Mouse (Mus musculus) limb, embryonic 14.5 days (tissue): ENCODE results near the gene Gpr1. TPM values are rescaled to one million over a fixed set of nuclear protein-coding genes. Genes with fewer than 3 reads are reported as not detected.

Experiments used
- ATAC-seq: fragments of 200-750 bp; cut with Nextera tagmentation; 2 replicates; pipeline ENCODE4 v1.8.0; 2017; ENCODE audit warnings: low read depth, moderate number of reproducible peaks, moderate TSS enrichment; ENCODE audit not compliant: low FRiP score
- DNase-seq: peaks from one replicate; pipeline ENCODE4 v3.0.0-alpha.2; 2015; ENCODE audit warnings: low spot score
- H3K27ac ChIP-seq: fragments of 300-500 bp; sonication (generic); replicated peaks from 2 replicates; pipeline ENCODE4 v1.5.1; 2014; ENCODE audit warnings: low read depth, mild to moderate bottlenecking, low read length, moderate library complexity, mixed read lengths
- H3K27me3 ChIP-seq: fragments of 300-500 bp; sonication (generic); 2 replicates; pipeline ENCODE4 v1.6.1; 2014; ENCODE audit warnings: low read length, mixed read lengths; ENCODE audit not compliant: control insufficient read depth, insufficient read depth
- H3K36me3 ChIP-seq: fragments of 300-500 bp; sonication (generic); 2 replicates; pipeline ENCODE4 v1.6.1; 2014; ENCODE audit warnings: mild to moderate bottlenecking, low read length, moderate library complexity, mixed read lengths; ENCODE audit not compliant: control insufficient read depth, insufficient read depth
- H3K4me1 ChIP-seq: fragments of 300-500 bp; sonication (generic); 2 replicates; pipeline ENCODE4 v1.6.1; 2014; ENCODE audit warnings: antibody characterized with exemption, low read length, mixed read lengths; ENCODE audit not compliant: control insufficient read depth, insufficient read depth
- H3K4me2 ChIP-seq: fragments of 300-500 bp; sonication (generic); replicated peaks from 2 replicates; pipeline ENCODE4 v1.6.1; 2014; ENCODE audit warnings: low read depth, mild to moderate bottlenecking, low read length, moderate library complexity; ENCODE audit not compliant: severe bottlenecking
- H3K4me3 ChIP-seq: fragments of 300-500 bp; sonication (generic); replicated peaks from 2 replicates; pipeline ENCODE4 v1.5.1; 2014; ENCODE audit warnings: low read length
- H3K9ac ChIP-seq: fragments of 300-500 bp; sonication (generic); 2 replicates; pipeline ENCODE4 v1.6.1; 2014; ENCODE audit warnings: mild to moderate bottlenecking, low read depth, low read length, moderate library complexity; ENCODE audit not compliant: severe bottlenecking
- H3K9me3 ChIP-seq: fragments of 300-500 bp; sonication (generic); 2 replicates; pipeline ENCODE4 v1.6.1; 2016; ENCODE audit warnings: low read length; ENCODE audit not compliant: control insufficient read depth
- POLR2A ChIP-seq: fragments of 200-500 bp; IDR thresholded peaks from 2 replicates; pipeline ENCODE4 v1.8.0; 2012; ENCODE audit warnings: inconsistent platforms, mild to moderate bottlenecking, moderate library complexity, borderline replicate concordance; ENCODE audit not compliant: insufficient read depth, insufficient read length; ENCODE audit errors: extremely low read depth
- WGBS: fragments of 180-500 bp; shearing (Covaris S2); extraction: QIAGEN DNeasy Blood & Tissue Kit; methylation state at CpG from one replicate; pipeline ENCODE4 v1.1.7; 2014; 5-methylcytosine and 5-hydroxymethylcytosine counted together
- polyA plus RNA-seq, 2 experiments: library from polyadenylated mRNA; depleted of rRNA in 1 of 2; stranded (reverse) in 1 of 2; unstranded in 1 of 2; fragments of >200 nt; fragmentation: Nextera tagmentation in 1 of 2; extraction: Ambion mirVana in 1 of 2; gene quantifications; 2 replicates each; pipeline versions ENCODE4 v1.2.1 to v1.2.3; 2012 to 2014

Gene Gpr1
- polyA plus RNA-seq, 2 experiments: 0.29 to 0.34 TPM

GRCm38 (mm10) chr1:63259271-63259830, 45.0 kb upstream of the Gpr1 start:
- H3K27ac ChIP-seq: no peak overlapping the region
- H3K9me3 ChIP-seq: no peaks in the 10 kb centered on the region
- no peak overlapping the region for H3K4me2 ChIP-seq
- H3K9ac ChIP-seq: no peak overlapping the region
- 43% methylated on average over 11 of the region's 11 CpGs for WGBS
- no peaks in the 10 kb centered on the region for H3K4me1 ChIP-seq
- no peak for TF ChIP-seq POLR2A
- peaks cover 74% of the 10 kb centered on the region for H3K27me3 ChIP-seq
- ATAC-seq: no peak
- no peak overlapping the region for H3K4me3 ChIP-seq
- DNase-seq: no peak
- no peaks in the 10 kb centered on the region for H3K36me3 ChIP-seq

GRCm38 (mm10) chr1:63258501-63258900, 44.2 kb upstream of the Gpr1 start:
- WGBS: 51% methylated on average over 2 of the region's 2 CpGs
- Histone ChIP-seq H3K9me3 (no peaks in the 10 kb centered on the region), H3K4me1 (no peaks in the 10 kb centered on the region), H3K9ac (no peak overlapping the region), H3K27me3 (peaks cover 71% of the 10 kb centered on the region), H3K4me2 (no peak overlapping the region), H3K4me3 (no peak overlapping the region), H3K36me3 (no peaks in the 10 kb centered on the region), H3K27ac (no peak overlapping the region)
- no peak for ATAC-seq
- no peak for TF ChIP-seq POLR2A
- DNase-seq: no peak

- Histone ChIP-seq H3K4me2 (no peak overlapping the region), H3K27me3 (peaks cover 73% of the 10 kb centered on the region), H3K27ac (no peak overlapping the region), H3K9ac (no peak overlapping the region), H3K4me3 (no peak overlapping the region), H3K9me3 (no peaks in the 10 kb centered on the region), H3K4me1 (no peaks in the 10 kb centered on the region), H3K36me3 (no peaks in the 10 kb centered on the region)
- no peak for DNase-seq
- 7% methylated on average over 5 of the region's 5 CpGs for WGBS
- no peak for TF ChIP-seq POLR2A
- ATAC-seq: no peak
Observed at GRCm38 (mm10) chr1:63256083-63256482, 41.7 kb upstream of the Gpr1 start.

GRCm38 (mm10) chr1:63255101-63255500, 40.8 kb upstream of the Gpr1 start:
- TF ChIP-seq POLR2A: no peak
- Histone ChIP-seq H3K4me2 (no peak overlapping the region), H3K27me3 (peaks cover 67% of the 10 kb centered on the region), H3K4me1 (no peaks in the 10 kb centered on the region), H3K9ac (no peak overlapping the region), H3K4me3 (no peak overlapping the region), H3K36me3 (no peaks in the 10 kb centered on the region), H3K27ac (no peak overlapping the region), H3K9me3 (no peaks in the 10 kb centered on the region)
- WGBS: 20% methylated on average over 4 of the region's 4 CpGs
- DNase-seq: no peak
- no peak for ATAC-seq

- Histone ChIP-seq H3K9ac (no peak overlapping the region), H3K4me2 (no peak overlapping the region), H3K27ac (no peak overlapping the region), H3K4me3 (no peak overlapping the region), H3K36me3 (no peaks in the 10 kb centered on the region), H3K9me3 (0 out of 2 replicates have a peak, but pooled peaks cover 2% of the 10 kb centered on the region), H3K27me3 (peaks cover 74% of the 10 kb centered on the region), H3K4me1 (no peaks in the 10 kb centered on the region)
- DNase-seq (no peak), ATAC-seq (no peak)
- 35% methylated on average over 5 of the region's 5 CpGs for WGBS
- no peak for TF ChIP-seq POLR2A
Observed at GRCm38 (mm10) chr1:63253291-63253690, 38.9 kb upstream of the Gpr1 start.
